Mouse (Mus musculus) cerebellum, adult 2 months (tissue): ENCODE data around the gene Map1lc3b.

ENCODE experiments used
- CTCF ChIP-seq: fragments of 200-500 bp; IDR thresholded peaks from 2 replicates; pipeline ENCODE4 v1.5.1; 2011; ENCODE audit warnings: low read depth, mild to moderate bottlenecking, control low read depth, low read length, moderate library complexity, borderline replicate concordance; ENCODE audit not compliant: insufficient read depth
- POLR2A ChIP-seq: fragments of 200-500 bp; IDR thresholded peaks from 2 replicates; pipeline ENCODE4 v1.6.1; 2011; ENCODE audit warnings: low read length, control low read depth, borderline replicate concordance; ENCODE audit not compliant: insufficient read depth

DNA sequence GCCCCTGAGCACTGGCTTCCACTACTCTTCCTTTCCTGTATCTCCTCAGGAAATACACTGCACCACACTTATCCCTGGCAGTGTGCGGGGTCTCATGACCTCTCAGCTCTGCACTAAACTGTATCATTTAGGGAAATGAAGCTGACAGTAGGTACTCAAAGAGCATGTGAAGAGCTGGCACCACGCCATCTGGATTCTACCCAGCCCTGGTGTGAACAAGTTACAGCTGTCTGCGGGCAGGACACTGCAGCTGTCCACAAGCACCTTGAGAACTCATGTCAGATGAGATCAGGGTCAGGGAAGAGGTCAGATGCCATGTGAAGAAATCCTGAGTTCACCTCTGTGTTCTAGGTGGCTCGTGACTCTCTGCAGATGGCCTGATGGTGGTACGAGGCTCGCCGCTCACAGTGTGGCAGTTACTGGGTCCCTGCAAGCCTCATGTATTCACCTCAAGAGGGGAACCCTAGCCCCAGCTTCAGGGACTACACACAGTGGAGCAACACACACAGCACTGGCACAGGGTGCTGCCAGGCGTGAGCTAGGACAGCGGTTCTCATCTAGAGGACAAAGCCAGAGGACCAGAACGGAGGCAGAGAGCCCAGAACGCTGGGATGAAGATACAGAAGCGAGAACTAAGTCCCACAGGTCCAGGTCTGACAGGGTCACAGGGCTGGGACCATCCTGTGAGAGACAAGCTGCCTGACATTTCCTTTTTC, 30.8 kb downstream of the Map1lc3b start:
- TF ChIP-seq POLR2A (no peak), CTCF (no peak)
